Mouse (Mus musculus) lung, postnatal 0 days (tissue): ENCODE results near the gene Gm16867. TPM values are rescaled to one million over a fixed set of nuclear protein-coding genes. Genes with fewer than 3 reads are reported as not detected.
"Not testable (repeated sequence)": the region's sequence is repeated elsewhere in the genome, so short reads cannot be mapped to it uniquely, and the experiment has no call there.

ENCODE experiments used
- ATAC-seq: fragments of 200-750 bp; cut with Nextera tagmentation; 2 replicates; pipeline ENCODE4 v1.8.0; 2017; ENCODE audit warnings: moderate library complexity
- DNase-seq: peaks from one replicate; pipeline ENCODE4 v3.0.0-alpha.2; 2016; ENCODE audit warnings: low spot score
- H3K27ac ChIP-seq: fragments of 300-500 bp; sonication (generic); 2 replicates; pipeline ENCODE4 v1.5.1; 2014; ENCODE audit warnings: antibody characterized with exemption, mild to moderate bottlenecking, low read length, mixed read lengths
- H3K27me3 ChIP-seq: fragments of 300-500 bp; sonication (generic); replicated peaks from 2 replicates; pipeline ENCODE4 v1.6.1; 2014; ENCODE audit warnings: low read length, mixed read lengths; ENCODE audit not compliant: insufficient read depth
- H3K36me3 ChIP-seq: fragments of 300-500 bp; sonication (generic); 2 replicates; pipeline ENCODE4 v1.6.1; 2014; ENCODE audit warnings: low read length, mixed read lengths; ENCODE audit not compliant: insufficient read depth
- H3K4me1 ChIP-seq: fragments of 300-500 bp; sonication (generic); 2 replicates; pipeline ENCODE4 v1.6.1; 2014; ENCODE audit warnings: antibody characterized with exemption, low read depth, low read length, mixed read lengths; ENCODE audit not compliant: insufficient read depth
- H3K4me2 ChIP-seq: fragments of 300-500 bp; sonication (generic); replicated peaks from 2 replicates; pipeline ENCODE4 v1.6.1; 2014; ENCODE audit warnings: low read depth, mild to moderate bottlenecking, low read length, moderate library complexity, mixed read lengths
- H3K4me3 ChIP-seq: fragments of 300-500 bp; sonication (generic); 2 replicates; pipeline ENCODE4 v1.5.1; 2014; ENCODE audit warnings: low read depth, low read length
- H3K9ac ChIP-seq: fragments of 300-500 bp; sonication (generic); replicated peaks from 2 replicates; pipeline ENCODE4 v1.6.1; 2014; ENCODE audit warnings: low read depth, mild to moderate bottlenecking
- H3K9me3 ChIP-seq: fragments of 300-500 bp; sonication (generic); 2 replicates; pipeline ENCODE4 v1.6.1; 2016; ENCODE audit warnings: low read length, mixed read lengths
- WGBS: fragments of 180-500 bp; shearing (Covaris S2); extraction: QIAGEN DNeasy Blood & Tissue Kit; methylation state at CpG from one replicate; pipeline ENCODE4 v1.1.7; 2014; 5-methylcytosine and 5-hydroxymethylcytosine counted together
- polyA plus RNA-seq: library from polyadenylated mRNA; unstranded; fragments of >200 nt; fragmentation: Nextera tagmentation; extraction: Ambion mirVana; gene quantifications from 2 replicates; pipeline ENCODE4 v1.2.1, GENCODE M21; 2015

The Gm16867 gene
- polyA plus RNA-seq, 1 experiment from 2014 or later: not detected

DNA sequence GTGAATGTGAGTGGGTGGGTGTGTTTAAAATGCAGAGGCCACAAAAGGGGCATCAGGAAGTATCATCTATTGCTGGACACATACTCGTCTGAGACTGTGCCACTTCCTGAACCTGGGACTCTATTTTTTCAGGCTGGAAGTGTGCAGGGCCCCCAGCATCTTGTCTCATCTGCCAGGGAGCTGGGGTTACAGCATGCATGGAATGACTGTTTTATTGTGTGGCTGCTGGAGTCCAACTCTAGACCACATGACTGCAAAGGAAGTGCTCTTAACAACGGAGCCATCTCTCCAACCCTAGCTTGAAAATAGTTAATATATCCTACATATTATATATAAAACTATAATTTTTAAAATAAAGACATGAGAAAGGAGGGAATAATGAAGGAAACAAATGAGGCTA is 29.8 kb downstream of the Gm16867 start:
- not testable (repeated sequence) for DNase-seq, H3K36me3 ChIP-seq, H3K27me3 ChIP-seq, H3K4me3 ChIP-seq, H3K4me2 ChIP-seq, H3K9me3 ChIP-seq, H3K27ac ChIP-seq, H3K4me1 ChIP-seq, ATAC-seq, H3K9ac ChIP-seq
- WGBS: no CpG with 5 or more reads among the region's 2 CpGs

DNA sequence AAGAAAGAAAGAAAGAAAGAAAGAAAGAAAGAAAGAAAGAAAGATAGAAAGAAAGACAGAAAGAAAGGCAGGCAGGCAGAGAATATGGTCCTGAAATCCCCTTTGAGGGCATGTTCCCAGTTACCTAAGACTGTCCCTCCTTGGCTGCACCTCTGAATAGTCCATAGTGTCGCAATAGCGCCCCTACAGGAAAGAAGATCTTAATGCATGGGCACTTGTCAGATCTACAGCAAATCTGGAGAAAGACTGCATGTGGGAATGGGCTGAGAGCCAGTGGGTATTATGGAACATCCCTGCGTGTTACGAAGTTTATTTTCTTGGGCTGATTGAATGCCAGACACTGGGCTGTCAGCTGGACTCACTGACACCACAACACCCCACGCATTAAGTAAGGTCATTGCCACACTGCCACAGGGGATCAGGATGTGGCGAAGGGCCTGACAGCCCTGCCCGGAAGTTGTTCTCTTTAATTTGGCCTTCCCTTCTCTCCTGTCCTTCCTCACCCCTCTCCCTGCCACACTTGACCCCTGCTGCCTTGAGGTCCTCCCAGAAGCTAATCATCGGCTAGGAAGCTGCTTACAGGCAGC is 32.9 kb downstream of the Gm16867 start:
- DNase-seq, H3K9ac ChIP-seq, H3K4me2 ChIP-seq, H3K36me3 ChIP-seq, H3K4me1 ChIP-seq, H3K27ac ChIP-seq, H3K4me3 ChIP-seq, H3K9me3 ChIP-seq, H3K27me3 ChIP-seq: not testable (repeated sequence)
- no CpG with 5 or more reads among the region's 8 CpGs for WGBS
- peak; percentile 57 for ATAC-seq

DNA sequence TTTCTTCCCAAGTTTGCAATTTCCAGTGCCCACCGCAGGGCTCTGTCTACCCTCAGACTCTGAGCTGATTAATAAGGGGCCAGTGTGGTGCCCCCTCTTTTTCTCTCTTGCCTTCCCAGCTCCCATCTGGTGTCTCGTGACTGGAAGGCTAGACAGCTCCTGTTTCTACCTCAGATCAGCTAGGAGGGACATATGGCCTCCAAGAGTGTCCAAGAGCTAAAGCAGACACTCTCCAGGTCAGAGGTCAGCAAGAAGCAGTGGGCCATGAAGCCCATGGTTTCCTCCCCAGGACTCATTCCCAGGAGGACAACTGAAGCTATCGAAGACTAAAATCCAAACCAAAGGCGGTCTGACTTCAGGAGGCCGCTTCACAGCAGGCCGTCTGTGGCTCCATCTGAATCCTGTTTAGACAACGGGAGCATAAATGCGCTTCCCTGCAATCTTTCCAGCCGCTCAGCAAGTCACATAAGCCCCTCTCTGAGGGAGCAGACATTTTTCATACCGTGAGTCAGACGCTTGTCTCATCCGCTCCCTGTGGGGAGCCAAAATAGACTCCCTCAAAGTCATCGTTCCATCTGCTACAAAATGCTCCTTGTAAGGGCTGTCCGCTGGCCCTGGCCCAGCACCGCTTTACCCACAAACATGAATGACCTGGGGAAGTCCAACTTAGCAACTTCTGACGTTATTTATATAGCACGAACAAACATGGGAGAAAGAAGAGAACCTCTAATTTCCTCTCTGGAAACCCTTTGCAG is 35.4 kb downstream of the Gm16867 start:
- H3K9ac ChIP-seq, H3K27me3 ChIP-seq, H3K36me3 ChIP-seq, H3K4me2 ChIP-seq, DNase-seq, H3K4me1 ChIP-seq, H3K4me3 ChIP-seq, H3K27ac ChIP-seq, H3K9me3 ChIP-seq: not testable (repeated sequence)
- peak; percentile 53 for ATAC-seq
- no CpG with 5 or more reads among the region's 17 CpGs for WGBS

DNA sequence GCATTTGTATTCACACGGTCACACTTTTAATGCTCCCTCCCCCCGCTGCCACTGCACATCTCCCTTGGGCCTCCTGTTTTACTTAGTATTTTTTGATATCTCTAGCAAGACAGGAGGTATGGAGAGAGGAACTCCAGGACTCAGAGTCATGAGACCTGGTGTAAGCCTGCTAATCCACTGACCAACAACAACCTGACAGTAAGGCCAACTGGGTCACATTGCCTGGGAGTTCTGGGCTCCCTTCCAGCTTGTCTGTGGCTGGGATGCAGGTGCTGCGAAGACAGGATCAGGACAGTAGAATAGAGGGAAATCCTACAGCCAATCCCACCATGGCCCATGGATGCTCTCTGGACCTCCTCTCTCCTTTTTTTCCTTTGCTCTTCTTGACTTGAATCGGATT is 38.7 kb downstream of the Gm16867 start:
- not testable (repeated sequence) for ATAC-seq, H3K27ac ChIP-seq, H3K4me3 ChIP-seq, H3K36me3 ChIP-seq, H3K9ac ChIP-seq, H3K27me3 ChIP-seq, H3K4me2 ChIP-seq, H3K4me1 ChIP-seq, DNase-seq, H3K9me3 ChIP-seq
- no CpG with 5 or more reads among the region's 4 CpGs for WGBS

DNA sequence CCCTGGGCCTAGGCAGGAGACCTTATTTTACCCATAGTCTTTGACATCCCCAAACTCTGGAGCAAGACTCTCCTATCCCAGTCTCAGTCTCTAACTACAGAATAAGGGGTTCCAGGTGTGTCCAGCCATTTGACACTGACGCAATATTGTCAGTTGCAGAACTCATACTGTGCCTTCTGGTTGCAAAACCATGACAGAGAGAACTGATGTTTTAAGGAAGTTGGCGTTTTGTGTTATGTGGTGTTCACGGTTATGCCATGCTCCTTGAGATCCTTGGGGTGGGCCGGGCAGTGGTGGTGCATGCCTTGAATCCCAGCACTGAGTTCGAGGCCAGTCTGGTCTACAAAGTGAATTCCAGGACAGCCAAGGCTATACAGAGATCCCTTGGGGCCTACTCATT is 45.5 kb downstream of the Gm16867 start:
- no CpG with 5 or more reads among the region's 5 CpGs for WGBS
- not testable (repeated sequence) for DNase-seq, H3K36me3 ChIP-seq, H3K4me2 ChIP-seq, H3K4me1 ChIP-seq, H3K4me3 ChIP-seq, H3K9me3 ChIP-seq, H3K27ac ChIP-seq, ATAC-seq, H3K9ac ChIP-seq, H3K27me3 ChIP-seq

DNA sequence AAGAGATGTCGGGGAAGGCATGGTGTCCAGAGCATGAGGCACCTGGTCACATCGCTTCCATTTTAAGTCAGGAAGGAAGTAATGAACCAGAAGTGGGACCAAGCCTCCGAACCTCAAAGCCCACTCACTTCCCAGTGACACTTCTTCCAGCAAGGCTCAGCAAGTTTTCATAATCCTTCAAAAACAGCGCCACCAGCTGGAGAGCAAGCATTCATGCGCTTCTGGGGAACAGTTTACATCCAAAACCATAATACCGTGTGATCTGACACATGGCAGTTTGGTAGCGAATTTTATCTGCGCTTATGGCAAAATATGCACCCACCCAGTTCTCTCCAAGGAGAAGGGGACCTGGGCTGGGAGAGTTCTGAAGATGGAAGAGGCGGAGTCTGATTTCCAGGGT is 48.5 kb downstream of the Gm16867 start:
- H3K27ac ChIP-seq, ATAC-seq, H3K4me1 ChIP-seq, H3K36me3 ChIP-seq, H3K9me3 ChIP-seq, H3K4me2 ChIP-seq, H3K27me3 ChIP-seq, H3K9ac ChIP-seq, H3K4me3 ChIP-seq, DNase-seq: not testable (repeated sequence)
- no CpG with 5 or more reads among the region's 9 CpGs for WGBS

DNA sequence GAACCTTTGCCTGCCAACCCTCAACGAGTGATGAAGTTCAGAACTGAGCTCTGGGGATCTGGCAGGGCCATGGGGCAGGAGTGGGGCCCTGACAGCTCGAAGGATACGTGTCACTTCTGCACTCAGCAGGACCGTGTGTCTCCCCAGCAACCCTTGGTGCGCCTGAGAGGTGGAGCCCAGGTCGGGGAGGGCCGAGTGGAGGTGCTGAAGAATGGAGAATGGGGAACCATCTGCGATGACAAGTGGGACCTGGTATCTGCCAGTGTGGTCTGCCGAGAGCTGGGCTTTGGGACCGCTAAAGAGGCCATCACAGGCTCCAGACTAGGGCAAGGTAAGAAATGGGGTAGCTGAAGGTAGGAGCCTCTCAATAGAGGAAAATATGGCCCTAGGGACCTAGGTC is 54.3 kb downstream of the Gm16867 start:
- not testable (repeated sequence) for H3K4me3 ChIP-seq, H3K27me3 ChIP-seq, DNase-seq, H3K36me3 ChIP-seq, H3K27ac ChIP-seq, H3K9me3 ChIP-seq, ATAC-seq, H3K4me2 ChIP-seq, H3K9ac ChIP-seq, H3K4me1 ChIP-seq
- no CpG with 5 or more reads among the region's 10 CpGs for WGBS

DNA sequence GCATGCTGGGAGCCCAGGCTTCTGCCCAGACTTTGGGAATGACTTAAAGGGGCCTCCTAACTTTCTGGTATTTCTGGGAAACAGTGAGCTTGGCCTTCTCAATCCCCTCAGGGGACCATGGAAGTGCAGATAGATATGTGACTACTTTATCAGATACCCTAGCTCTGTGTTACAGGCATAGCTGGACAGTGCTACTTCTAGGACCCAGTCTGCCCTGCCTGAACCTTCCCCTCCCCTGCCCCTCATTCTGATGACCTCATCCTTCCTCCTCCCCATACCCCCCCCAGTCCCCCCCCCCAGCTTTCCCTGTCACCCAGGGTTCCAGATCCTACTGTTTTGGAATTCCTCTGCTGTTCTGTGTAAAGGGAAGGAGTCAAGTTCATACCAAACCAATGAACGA is 56.2 kb downstream of the Gm16867 start:
- not testable (repeated sequence) for H3K4me2 ChIP-seq, H3K36me3 ChIP-seq, H3K27ac ChIP-seq, H3K9me3 ChIP-seq, H3K4me1 ChIP-seq, H3K27me3 ChIP-seq, H3K9ac ChIP-seq, H3K4me3 ChIP-seq, DNase-seq
- WGBS: no CpG with 5 or more reads among the region's 1 CpGs
- ATAC-seq: peak; percentile 56

DNA sequence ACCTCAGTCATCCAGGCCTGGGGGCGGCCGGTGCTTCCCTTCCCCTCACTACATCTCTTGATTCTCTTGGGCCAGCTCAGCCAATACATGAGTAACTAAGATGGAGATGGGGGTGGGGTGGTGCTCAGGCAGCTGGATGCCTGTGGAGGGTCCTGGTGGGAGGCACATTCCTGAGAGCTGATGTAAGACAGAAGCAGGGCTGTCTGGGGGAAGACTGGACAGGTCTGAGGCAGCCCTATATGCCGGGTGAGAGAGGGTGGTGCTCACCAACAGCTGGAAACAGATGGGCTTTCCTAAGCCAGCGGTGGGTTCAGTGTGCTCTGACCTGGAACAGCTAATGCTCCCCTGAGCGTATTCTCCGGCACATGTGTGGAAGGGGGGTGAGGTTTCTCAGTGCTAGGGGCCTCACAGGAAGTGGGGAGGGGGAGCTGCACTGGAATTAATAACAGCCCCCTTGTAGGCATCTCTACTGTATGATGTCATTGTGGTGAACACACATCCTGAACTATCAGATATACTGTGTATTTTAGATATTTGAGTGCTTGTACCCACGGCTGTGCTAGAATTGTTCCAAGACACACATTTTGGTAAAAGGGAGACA is 60.0 kb downstream of the Gm16867 start:
- H3K4me2 ChIP-seq, H3K27me3 ChIP-seq, H3K4me1 ChIP-seq, H3K4me3 ChIP-seq, H3K9ac ChIP-seq, H3K9me3 ChIP-seq, DNase-seq, H3K27ac ChIP-seq, H3K36me3 ChIP-seq: not testable (repeated sequence)
- no CpG with 5 or more reads among the region's 7 CpGs for WGBS
- peak; percentile 73 for ATAC-seq
